Mouse (Mus musculus): Measurements from ENCODE around the gene Snrnp48. TPM values are rescaled to one million over a fixed set of nuclear protein-coding genes. Genes with fewer than 3 reads are reported as not detected.

Gene Snrnp48
- total RNA-seq, 4 experiments from 2014 or later = 15.4 to 21.9 (median 18.8) TPM

GRCm38 (mm10) chr13:38258901-38259300 lies 54.2 kb downstream of the Snrnp48 start:
- no peak for DNase-seq (ENCODE audit: low spot score in 2 of 2)

- DNase-seq (ENCODE audit: low spot score in 2 of 2) = no peak
Measured at GRCm38 (mm10) chr13:38269055-38269692, 64.4 kb downstream of the Snrnp48 start.

DNA sequence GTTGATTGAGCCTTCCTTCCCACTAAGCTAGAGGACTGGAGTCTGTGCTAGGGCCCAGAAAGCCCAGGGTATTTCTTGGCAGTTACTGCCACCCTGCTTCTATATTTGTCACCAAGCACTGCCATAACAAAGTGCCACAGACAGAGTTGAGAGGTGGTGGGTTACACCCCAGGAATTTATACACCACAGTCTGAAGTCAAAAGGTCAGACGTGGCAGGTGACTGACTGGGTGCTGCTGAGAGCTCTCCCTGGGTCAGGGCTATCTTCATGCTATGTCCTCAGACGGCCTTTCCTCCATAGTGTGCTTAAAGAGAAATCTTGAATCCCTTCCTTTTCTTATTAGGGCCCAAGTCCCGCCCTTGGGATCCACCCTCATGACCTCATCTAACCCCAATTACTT lies 67.9 kb downstream of the Snrnp48 start:
- no peak for DNase-seq (ENCODE audit: low spot score in 2 of 2)

Other genes with a start within 250 kb of the Snrnp48 start
- 100 to 1,000 TPM in 2 of 4 experiments, 10 to 100 TPM in 2; 96.9 to 110 (median 100) TPM for gene Ssr1, start 210.7 kb upstream of the Snrnp48 start, total RNA-seq (2022)
- 10 to 100 TPM; 27.2 to 28.4 (median 27.5) TPM for gene Riok1, start 167.9 kb upstream of the Snrnp48 start, total RNA-seq (2022)
- gene Cage1, start 167.9 kb upstream of the Snrnp48 start, total RNA-seq (2022) = 1 to 10 TPM; 5.1 to 7.9 (median 6.3) TPM
- gene Dsp, start 53.6 kb upstream of the Snrnp48 start, total RNA-seq (2022) = under 1 TPM; 0.32 to 0.63 (median 0.34) TPM
- gene Bmp6, start 140.2 kb downstream of the Snrnp48 start, total RNA-seq (2022) = 10 to 100 TPM; 11.9 to 13.2 (median 12.5) TPM